Mouse (Mus musculus): ENCODE data around the gene Blzf1.

Gene Blzf1

GRCm38 (mm10) chr1:164294071-164294470, 13.2 kb downstream of the Blzf1 start:
- DNase-seq (ENCODE audit: low spot score) = no peak

GRCm38 (mm10) chr1:164292040-164292439, 15.2 kb downstream of the Blzf1 start:
- no peak for DNase-seq (ENCODE audit: low spot score)

- no peak for DNase-seq (ENCODE audit: low spot score)
These were observed 19.9 kb downstream of the Blzf1 start for GRCm38 (mm10) chr1:164287406-164287805.

- no peak for DNase-seq (ENCODE audit: low spot score)
These were observed 23.3 kb downstream of the Blzf1 start for GRCm38 (mm10) chr1:164284007-164284406.

GRCm38 (mm10) chr1:164279332-164279731, 28.0 kb downstream of the Blzf1 start:
- DNase-seq (ENCODE audit: low spot score) = no peak

- DNase-seq (ENCODE audit: low spot score) = no peak
These were observed 30.7 kb downstream of the Blzf1 start for GRCm38 (mm10) chr1:164276552-164276951.

GRCm38 (mm10) chr1:164275455-164275954, 31.8 kb downstream of the Blzf1 start, which contains the start of gene Ccdc181:
Ccdc181 (plus strand) TSS chr1:164275585.
- peak; percentile 90 for DNase-seq (ENCODE audit: low spot score)

- DNase-seq (ENCODE audit: low spot score) = no peak
These were observed 33.6 kb downstream of the Blzf1 start for GRCm38 (mm10) chr1:164273659-164274058.

GRCm38 (mm10) chr1:164270941-164271340, 36.3 kb downstream of the Blzf1 start:
- DNase-seq (ENCODE audit: low spot score) = no peak

- no peak for DNase-seq (ENCODE audit: low spot score)
These were observed 45.7 kb downstream of the Blzf1 start for GRCm38 (mm10) chr1:164261553-164261952.

GRCm38 (mm10) chr1:164260171-164261028, 46.9 kb downstream of the Blzf1 start:
- no peak for DNase-seq (ENCODE audit: low spot score)

GRCm38 (mm10) chr1:164254836-164255235, 52.5 kb downstream of the Blzf1 start:
- no peak for DNase-seq (ENCODE audit: low spot score)

- no peak for DNase-seq (ENCODE audit: low spot score)
These were observed 54.7 kb downstream of the Blzf1 start for GRCm38 (mm10) chr1:164252551-164252950.

- DNase-seq (ENCODE audit: low spot score) = no peak
These were observed 55.9 kb downstream of the Blzf1 start for GRCm38 (mm10) chr1:164251438-164251837.

- no peak for DNase-seq (ENCODE audit: low spot score)
These were observed 56.7 kb downstream of the Blzf1 start for GRCm38 (mm10) chr1:164250391-164251150.

- no peak for DNase-seq (ENCODE audit: low spot score)
These were observed 58.0 kb downstream of the Blzf1 start for GRCm38 (mm10) chr1:164249332-164249711.

- peak; percentile 98 for DNase-seq (ENCODE audit: low spot score)
These were observed 58.6 kb downstream of the Blzf1 start, which contains the start of gene Slc19a2 for GRCm38 (mm10) chr1:164248465-164249331. Slc19a2 (plus strand) TSS chr1:164249046.

- no peak for DNase-seq (ENCODE audit: low spot score)
These were observed 59.3 kb downstream of the Blzf1 start for GRCm38 (mm10) chr1:164247971-164248370.

- DNase-seq (ENCODE audit: low spot score) = no peak
These were observed 59.8 kb downstream of the Blzf1 start for GRCm38 (mm10) chr1:164247442-164247841.

GRCm38 (mm10) chr1:164242809-164243208, 64.5 kb downstream of the Blzf1 start:
- DNase-seq (ENCODE audit: low spot score) = no peak

- no peak for DNase-seq (ENCODE audit: low spot score)
These were observed 65.8 kb downstream of the Blzf1 start for GRCm38 (mm10) chr1:164241494-164241893.
